Mouse (Mus musculus) stomach, postnatal 0 days (tissue): ENCODE data around the gene Adamts4.

Experiments used
- CTCF ChIP-seq: IDR thresholded peaks from 2 replicates; pipeline ENCODE4 v1.5.1; 2016; ENCODE audit warnings: antibody characterized with exemption, low read depth, mild to moderate bottlenecking, moderate library complexity
- EP300 ChIP-seq: optimal IDR thresholded peaks from 2 replicates; pipeline ENCODE3; 2016; ENCODE audit warnings: antibody characterized with exemption

- TF ChIP-seq CTCF (no peak), EP300 (no peak)
Observed at GRCm38 (mm10) chr1:171240911-171241310, 9.3 kb upstream of the Adamts4 start.
